Mouse (Mus musculus) liver, adult 10 weeks (tissue): ENCODE measurements around the gene Zcchc4. TPM values are rescaled to one million over a fixed set of nuclear protein-coding genes. Genes with fewer than 3 reads are reported as not detected.

Experiments
- polyA plus RNA-seq: library from polyadenylated mRNA; stranded (reverse); fragments of 350-450 nt; fragmentation: Illumina TruSeq; extraction: RNeasy Lipid Tissue Mini Kit (QIAGEN cat#74804); gene quantifications from one replicate; pipeline ENCODE4 v1.2.3, GENCODE M21; 2014; ENCODE audit warnings: low read depth, low replicate concordance

Gene Zcchc4
- polyA plus RNA-seq = 6.4 TPM

GRCm38 (mm10) chr5:52775237-52775636, at the start of gene Zcchc4:
Zcchc4 (plus strand) TSS chr5:52775409.

DNA sequence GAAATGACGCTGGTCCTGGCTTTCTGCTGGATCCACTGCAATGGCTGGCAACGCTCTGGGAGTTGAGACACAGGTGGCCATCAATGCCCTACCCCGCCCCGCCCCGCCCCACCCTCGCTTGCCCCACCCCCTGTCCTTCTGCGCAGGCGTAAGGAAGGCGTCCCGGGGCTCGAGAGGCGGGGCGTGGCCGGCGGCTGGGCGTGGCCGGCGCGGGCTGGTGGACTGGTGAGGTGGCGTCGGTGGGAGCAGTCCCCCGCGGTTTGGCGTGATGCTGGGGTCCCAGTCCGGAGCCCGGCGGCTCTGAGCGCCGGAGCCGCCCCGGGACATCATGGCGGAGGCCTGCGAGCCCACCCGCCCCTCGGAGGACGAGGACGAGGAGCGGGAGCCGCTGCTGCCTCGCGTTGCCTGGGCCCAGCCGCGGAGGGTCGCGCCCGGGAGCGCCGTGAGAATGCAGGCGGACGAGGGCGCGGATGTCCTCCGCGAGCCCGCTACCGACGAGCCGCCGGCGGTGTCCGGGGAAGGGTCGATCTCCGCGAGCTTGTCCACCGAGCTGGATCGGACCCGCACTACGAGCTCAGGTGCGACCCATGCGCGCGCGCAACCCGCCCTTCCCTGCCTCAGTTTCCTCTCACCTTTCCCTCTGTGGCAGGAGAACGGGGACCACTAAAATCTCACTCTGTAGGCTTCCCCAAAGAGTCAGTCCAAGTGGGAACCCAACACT, 33.7 kb upstream of the Zcchc4 start, which contains the start of gene Pi4k2b:
Gene Pi4k2b, plus strand, starts transcription at position 184 of the 721 bp plus-strand sequence.

DNA sequence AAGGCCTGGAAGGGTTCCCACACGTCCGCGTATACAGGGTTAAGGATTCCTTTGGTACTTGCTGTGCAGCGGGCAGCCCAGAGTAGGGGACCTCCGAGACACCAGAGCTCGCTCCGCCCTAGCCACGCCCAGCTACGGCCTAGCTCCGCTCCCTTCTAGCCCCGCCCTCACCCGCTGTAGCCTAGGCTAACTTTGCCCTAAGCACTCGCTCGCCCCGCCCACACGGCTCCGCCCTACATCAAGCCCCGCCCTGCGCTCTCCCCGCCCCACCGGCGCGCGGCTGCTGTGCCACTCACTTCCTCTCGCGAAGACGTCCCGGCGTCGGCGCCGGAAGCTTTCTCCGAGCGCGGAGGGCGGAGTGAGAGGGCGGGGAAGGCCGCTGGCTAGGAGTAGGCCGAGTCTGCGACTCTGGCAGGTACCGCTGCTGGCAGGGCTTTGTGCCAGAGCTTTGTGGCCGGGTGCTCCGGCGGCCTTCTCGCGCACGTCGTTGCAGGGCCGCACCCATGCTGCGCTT, 58.6 kb downstream of the Zcchc4 start, which contains the start of gene Anapc4:
Gene Anapc4, plus strand, starts transcription at position 252 of the 514 bp plus-strand sequence.

Other genes with a start within 250 kb of the Zcchc4 start
- 0.08 TPM for gene Lgi2, start 208.9 kb upstream of the Zcchc4 start, polyA plus RNA-seq
- gene Sepsecs, start 105.7 kb upstream of the Zcchc4 start, polyA plus RNA-seq = 58.5 TPM
- gene Pi4k2b, start 33.8 kb upstream of the Zcchc4 start, polyA plus RNA-seq = 41.6 TPM
- 27.9 TPM for gene Anapc4, start 58.6 kb downstream of the Zcchc4 start, polyA plus RNA-seq